Mouse (Mus musculus) hindbrain, embryonic 16.5 days (tissue): ENCODE measurements around the gene Orc6. TPM values are rescaled to one million over a fixed set of nuclear protein-coding genes. Genes with fewer than 3 reads are reported as not detected.

Source experiments
- ATAC-seq: fragments of 200-750 bp; cut with Nextera tagmentation; 2 replicates; pipeline ENCODE4 v1.8.0; 2017; ENCODE audit warnings: moderate TSS enrichment, moderate library complexity
- H3K27ac ChIP-seq: fragments of 300-500 bp; sonication (generic); 2 replicates; pipeline ENCODE4 v1.5.1; 2014; ENCODE audit warnings: low read depth, mild to moderate bottlenecking, control low read depth, low read length, moderate library complexity
- H3K27me3 ChIP-seq: fragments of 300-500 bp; sonication (generic); replicated peaks from 2 replicates; pipeline ENCODE4 v1.6.1; 2014; ENCODE audit warnings: low read length; ENCODE audit not compliant: control insufficient read depth, insufficient read depth
- H3K36me3 ChIP-seq: fragments of 300-500 bp; sonication (generic); 2 replicates; pipeline ENCODE4 v1.6.1; 2014; ENCODE audit warnings: mild to moderate bottlenecking, low read length, moderate library complexity, mixed read lengths; ENCODE audit not compliant: control insufficient read depth, insufficient read depth
- H3K4me1 ChIP-seq: fragments of 300-500 bp; sonication (generic); 2 replicates; pipeline ENCODE4 v1.6.1; 2014; ENCODE audit warnings: low read depth, low read length; ENCODE audit not compliant: control insufficient read depth, insufficient read depth
- H3K4me2 ChIP-seq: fragments of 300-500 bp; sonication (generic); 2 replicates; pipeline ENCODE4 v1.6.1; 2014; ENCODE audit warnings: mild to moderate bottlenecking, low read length, control low read depth, moderate library complexity
- H3K4me3 ChIP-seq: fragments of 300-500 bp; sonication (generic); 2 replicates; pipeline ENCODE4 v1.5.1; 2014; ENCODE audit warnings: mild to moderate bottlenecking, low read length, control low read depth, moderate library complexity
- H3K9ac ChIP-seq: fragments of 300-500 bp; sonication (generic); 2 replicates; pipeline ENCODE4 v1.6.1; 2014; ENCODE audit warnings: low read depth, mild to moderate bottlenecking, control low read depth, low read length, moderate library complexity
- H3K9me3 ChIP-seq: fragments of 300-500 bp; sonication (generic); 2 replicates; pipeline ENCODE4 v1.6.1; 2014; ENCODE audit warnings: mild to moderate bottlenecking, low read length, moderate library complexity; ENCODE audit not compliant: control insufficient read depth
- WGBS: fragments of 180-500 bp; shearing (Covaris S2); extraction: QIAGEN DNeasy Blood & Tissue Kit; methylation state at CpG from one replicate; pipeline ENCODE4 v1.1.7; 2014; 5-methylcytosine and 5-hydroxymethylcytosine counted together
- polyA plus RNA-seq: library from polyadenylated mRNA; unstranded; fragments of >200 nt; fragmentation: Nextera tagmentation; extraction: Ambion mirVana; gene quantifications from 2 replicates; pipeline ENCODE4 v1.2.1, GENCODE M21; 2015

The Orc6 gene
- polyA plus RNA-seq, 1 experiment from 2014 or later = 64.4 TPM

DNA sequence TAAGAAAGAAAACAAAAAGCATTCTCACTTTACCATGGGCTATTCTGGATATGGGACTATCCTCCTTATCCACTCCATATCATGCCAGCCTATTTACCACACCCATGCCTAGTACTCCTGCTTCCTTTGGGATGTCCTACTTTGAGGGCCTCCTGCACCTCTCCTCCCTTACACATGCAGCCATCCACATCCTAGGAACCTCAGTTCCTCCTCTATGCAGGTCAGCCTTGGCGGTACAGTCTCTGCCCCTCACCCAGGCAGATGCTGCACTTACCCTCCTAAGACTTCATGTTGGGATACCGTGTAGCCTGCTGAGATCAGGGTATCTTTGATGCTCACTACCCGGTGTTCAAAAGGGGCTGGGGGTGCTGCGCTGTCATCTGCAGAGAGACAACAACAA lies 53.9 kb downstream of the Orc6 start:
- H3K4me2 ChIP-seq = no peak overlapping the region
- no peaks in the 10 kb centered on the region for H3K36me3 ChIP-seq
- no peaks in the 10 kb centered on the region for H3K27me3 ChIP-seq
- H3K4me3 ChIP-seq = no peak overlapping the region
- WGBS = 81% methylated on average over 4 of the region's 4 CpGs
- ATAC-seq = no peak
- no peak overlapping the region for H3K27ac ChIP-seq
- H3K9ac ChIP-seq = no peak overlapping the region
- H3K9me3 ChIP-seq = no peaks in the 10 kb centered on the region
- H3K4me1 ChIP-seq = no peaks in the 10 kb centered on the region

Other genes starting within 250 kb of the Orc6 start
- 75.8 and 83.2 TPM in 2 replicates for gene Fbxw9, start 239.6 kb upstream of the Orc6 start, polyA plus RNA-seq
- 1.2 TPM in 1 of 2 replicates, not detected in the other for gene Gm5741, start 231.7 kb upstream of the Orc6 start, polyA plus RNA-seq
- gene Dhps, start 227.9 kb upstream of the Orc6 start, polyA plus RNA-seq = 112 and 119 TPM in 2 replicates
- gene Wdr83os, start 218.9 kb upstream of the Orc6 start, polyA plus RNA-seq = 111 and 116 TPM in 2 replicates
- gene Wdr83, start 218.3 kb upstream of the Orc6 start, polyA plus RNA-seq = 45.5 and 50.6 TPM in 2 replicates
- gene Man2b1, start 216.4 kb upstream of the Orc6 start, polyA plus RNA-seq = 23.1 TPM in 2 replicates
- gene Zfp791, start 176.5 kb upstream of the Orc6 start, polyA plus RNA-seq = 4.3 and 4.6 TPM in 2 replicates
- gene Cks1brt, start 147.7 kb upstream of the Orc6 start, polyA plus RNA-seq = not detected in 2 replicates
- not detected in 2 replicates for gene Olfr371, start 73.6 kb upstream of the Orc6 start, polyA plus RNA-seq
- gene Vps35, start 170 bp downstream of the Orc6 start, polyA plus RNA-seq = 183 and 185 TPM in 2 replicates
- gene Mylk3, start 86.7 kb downstream of the Orc6 start, polyA plus RNA-seq = 0.19 and 0.66 TPM in 2 replicates
- 39.2 and 40.2 TPM in 2 replicates for gene 4921524J17Rik, start 133.2 kb downstream of the Orc6 start, polyA plus RNA-seq
- gene Gpt2, start 192.9 kb downstream of the Orc6 start, polyA plus RNA-seq = 58.1 and 62.2 TPM in 2 replicates